Mouse (Mus musculus) heart, adult 2 months (tissue): ENCODE results near the gene Teddm2.

Source experiments
- EP300 ChIP-seq: fragments of 200-500 bp; IDR thresholded peaks from 2 replicates; pipeline ENCODE4 v1.6.1; 2011; ENCODE audit warnings: low read depth, low read length, control low read depth; ENCODE audit not compliant: insufficient read depth
- POLR2A ChIP-seq: fragments of 200-500 bp; IDR thresholded peaks from 2 replicates; pipeline ENCODE4 v1.6.1; 2011; ENCODE audit warnings: mild to moderate bottlenecking, low read depth, low read length, control low read depth; ENCODE audit not compliant: insufficient read depth

GRCm38 (mm10) chr1:153846867-153847266, 53.2 kb downstream of the Teddm2 start:
- TF ChIP-seq EP300 (no peak), POLR2A (no peak)
